Mouse (Mus musculus) intestine, embryonic 14.5 days (tissue): ENCODE results near the gene Sos2. TPM values are rescaled to one million over a fixed set of nuclear protein-coding genes. Genes with fewer than 3 reads are reported as not detected.
A peak's percentile ranks its signal among the peaks of the same experiment; 100 is the strongest.
"Not testable (repeated sequence)": the region's sequence is repeated elsewhere in the genome, so short reads cannot be mapped to it uniquely, and the experiment has no call there.

ENCODE experiments used
- ATAC-seq: fragments of 200-750 bp; cut with Nextera tagmentation; replicated peaks from 2 replicates; pipeline ENCODE4 v1.8.0; 2017; ENCODE audit warnings: low read depth, moderate number of reproducible peaks, moderate TSS enrichment, moderate library complexity; ENCODE audit not compliant: low FRiP score, low TSS enrichment
- DNase-seq: peaks from one replicate; pipeline ENCODE4 v3.0.0-alpha.2; 2018; ENCODE audit warnings: low spot score
- H3K27ac ChIP-seq: fragments of 300-500 bp; sonication (generic); 2 replicates; pipeline ENCODE4 v1.5.1; 2014; ENCODE audit warnings: low read depth, mild to moderate bottlenecking, control low read depth
- H3K27me3 ChIP-seq: fragments of 300-500 bp; sonication (generic); replicated peaks from 2 replicates; pipeline ENCODE4 v1.6.1; 2014; ENCODE audit warnings: low read length, control low read depth; ENCODE audit not compliant: control insufficient read depth, insufficient read depth
- H3K36me3 ChIP-seq: fragments of 300-500 bp; sonication (generic); 2 replicates; pipeline ENCODE4 v1.6.1; 2014; ENCODE audit warnings: low read length, control low read depth; ENCODE audit not compliant: control insufficient read depth, insufficient read depth
- H3K4me1 ChIP-seq: fragments of 300-500 bp; sonication (generic); replicated peaks from 2 replicates; pipeline ENCODE4 v1.6.1; 2014; ENCODE audit warnings: low read length, control low read depth, mixed read lengths; ENCODE audit not compliant: control insufficient read depth, insufficient read depth
- H3K4me2 ChIP-seq: fragments of 300-500 bp; sonication (generic); 2 replicates; pipeline ENCODE4 v1.6.1; 2014; ENCODE audit warnings: low read length
- H3K4me3 ChIP-seq: fragments of 300-500 bp; sonication (generic); 2 replicates; pipeline ENCODE4 v1.5.1; 2014; ENCODE audit warnings: low read depth, low read length, control low read depth, mixed read lengths
- H3K9ac ChIP-seq: fragments of 300-500 bp; sonication (generic); 2 replicates; pipeline ENCODE4 v1.6.1; 2014; ENCODE audit warnings: mild to moderate bottlenecking, low read length
- H3K9me3 ChIP-seq: fragments of 300-500 bp; sonication (generic); 2 replicates; pipeline ENCODE4 v1.6.1; 2016; ENCODE audit warnings: low read length, control low read depth; ENCODE audit not compliant: control insufficient read depth
- WGBS: fragments of 180-500 bp; shearing (Covaris S2); extraction: QIAGEN DNeasy Blood & Tissue Kit; methylation state at CpG from one replicate; pipeline ENCODE4 v1.1.7; 2014; 5-methylcytosine and 5-hydroxymethylcytosine counted together
- polyA plus RNA-seq: library from polyadenylated mRNA; unstranded; fragments of >200 nt; fragmentation: Nextera tagmentation; extraction: Ambion mirVana; gene quantifications from 2 replicates; pipeline ENCODE4 v1.2.1, GENCODE M21; 2014

Gene Sos2
- polyA plus RNA-seq, 1 experiment from 2014 or later: 10.6 TPM

DNA sequence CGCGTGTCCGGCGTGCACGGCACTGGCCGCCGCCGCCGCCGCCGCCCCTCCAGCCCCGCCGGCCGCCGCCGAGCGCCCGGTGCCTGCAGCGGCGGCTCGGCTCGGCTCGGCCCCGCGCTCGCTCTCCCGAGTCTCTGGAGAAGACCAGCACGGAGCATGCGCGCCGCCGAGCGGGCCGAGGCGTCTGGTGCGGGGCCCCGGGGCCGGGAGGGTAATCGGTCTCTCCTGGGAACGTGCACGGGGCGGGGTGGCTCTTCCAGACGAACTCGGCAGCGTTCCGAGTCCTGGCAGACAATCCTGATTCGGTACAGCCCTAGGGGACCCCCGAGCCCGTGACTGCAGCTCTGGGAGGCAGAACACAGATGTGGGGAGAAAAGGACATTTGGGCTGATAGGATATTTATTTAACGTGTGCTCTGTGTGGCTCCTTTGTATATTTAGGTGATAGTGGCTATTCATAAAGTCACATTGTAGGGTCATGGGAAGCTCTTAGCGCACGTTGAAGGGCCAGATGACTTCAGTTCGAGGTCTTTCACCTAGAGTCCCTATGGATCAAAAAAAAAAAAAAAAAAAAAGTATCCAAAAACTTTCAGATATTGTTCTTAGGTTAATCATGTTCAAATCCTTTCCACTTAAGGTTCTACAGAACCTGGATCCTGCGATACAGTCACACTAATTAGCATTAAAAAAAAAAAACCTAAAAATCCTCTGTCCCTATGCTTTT, 574 bp upstream of the Sos2 start:
- H3K4me2 ChIP-seq: peak overlapping the region; percentile 48
- H3K9ac ChIP-seq: peak overlapping the region; percentile 97
- DNase-seq (peak; percentile 86), ATAC-seq (peak; percentile 88)
- peak overlapping the region; percentile 97 for H3K27ac ChIP-seq
- no peaks in the 10 kb centered on the region for H3K9me3 ChIP-seq
- no peaks in the 10 kb centered on the region for H3K27me3 ChIP-seq
- H3K4me1 ChIP-seq: peaks cover 17% of the 10 kb centered on the region
- under 1% methylated on average over 50 of the region's 54 CpGs for WGBS
- peak overlapping the region; percentile 91 for H3K4me3 ChIP-seq
- no peaks in the 10 kb centered on the region for H3K36me3 ChIP-seq

DNA sequence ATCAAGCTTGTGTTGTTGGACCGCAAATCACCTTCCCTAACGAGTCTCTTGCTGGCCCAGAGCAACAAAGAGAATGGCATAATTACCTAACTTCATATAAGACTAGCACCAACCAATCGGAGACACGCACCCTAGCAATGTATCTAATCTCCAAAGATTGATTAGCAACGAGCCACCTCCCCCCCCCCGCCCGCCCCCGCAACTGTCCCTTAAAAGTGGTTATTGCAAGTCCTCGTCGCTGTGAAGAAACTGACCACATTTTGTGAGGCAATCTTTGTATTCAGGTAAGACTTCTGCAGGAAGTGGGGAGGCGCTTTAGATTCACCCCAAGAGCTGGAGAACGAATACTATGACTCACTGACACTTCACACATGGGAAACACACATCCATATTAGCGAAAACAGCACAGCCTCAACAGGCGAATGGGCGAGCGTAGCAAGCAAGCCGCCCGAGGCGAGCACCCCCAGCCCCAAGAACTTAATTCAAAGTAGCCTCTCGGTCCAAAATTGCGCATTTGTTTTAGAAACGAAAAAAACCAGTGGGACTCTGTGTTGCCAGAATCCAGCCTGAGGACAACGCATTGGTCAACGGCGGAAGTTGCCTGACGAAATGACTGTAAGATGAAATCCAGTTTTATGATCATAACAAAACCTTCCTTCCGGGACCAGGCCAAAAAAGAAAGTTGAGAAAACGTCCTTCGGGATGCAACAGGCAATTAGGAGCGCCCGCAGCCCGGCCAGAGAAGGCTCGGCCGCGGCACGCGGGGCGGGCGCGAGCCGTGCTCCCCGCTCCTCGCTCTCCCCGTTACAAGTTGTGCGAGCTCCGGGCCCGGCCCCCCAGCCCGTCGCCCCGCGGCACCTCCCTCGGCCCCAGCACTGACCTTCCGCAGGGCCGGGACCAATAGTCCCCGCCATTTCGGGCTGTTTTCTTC, 752 bp downstream of the Sos2 start:
- DNase-seq (peak; percentile 82), ATAC-seq (peak; percentile 9; the same call in 1 of the 2 replicates)
- 1% methylated on average over 53 of the region's 56 CpGs for WGBS
- Histone ChIP-seq H3K4me3 (peak overlapping the region; percentile 91), H3K4me2 (peak overlapping the region; percentile 78), H3K4me1 (peaks cover 17% of the 10 kb centered on the region), H3K27ac (peak overlapping the region; percentile 97), H3K9me3 (no peaks in the 10 kb centered on the region), H3K36me3 (no peaks in the 10 kb centered on the region), H3K9ac (peak overlapping the region; percentile 97), H3K27me3 (no peaks in the 10 kb centered on the region)

DNA sequence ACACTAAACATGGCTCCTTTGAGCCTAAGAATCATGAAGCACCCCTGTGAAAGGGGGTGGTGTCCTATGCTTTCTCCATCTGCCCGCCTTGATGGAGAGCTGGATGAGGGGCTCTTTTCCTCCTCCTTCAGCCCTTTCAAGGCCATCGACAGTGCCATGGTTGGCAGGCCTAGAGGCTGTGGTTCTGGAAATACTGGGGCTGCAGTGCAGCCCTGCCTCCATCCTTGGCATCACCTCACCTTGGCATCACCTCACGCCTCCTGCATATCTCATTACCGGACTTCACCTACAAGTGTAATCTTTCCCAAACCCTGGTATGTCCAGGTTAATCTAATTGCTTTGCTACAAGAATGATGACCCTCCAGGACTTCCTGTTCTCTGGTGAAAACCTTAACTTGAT, 5.5 kb downstream of the Sos2 start:
- Histone ChIP-seq H3K27ac (no peak overlapping the region), H3K9ac (no peak overlapping the region), H3K4me1 (peaks cover 14% of the 10 kb centered on the region), H3K9me3 (no peaks in the 10 kb centered on the region), H3K36me3 (no peaks in the 10 kb centered on the region), H3K27me3 (no peaks in the 10 kb centered on the region), H3K4me3 (no peak overlapping the region), H3K4me2 (no peak overlapping the region)
- 79% methylated on average over 4 of the region's 4 CpGs for WGBS
- ATAC-seq: no peak
- DNase-seq: no peak

DNA sequence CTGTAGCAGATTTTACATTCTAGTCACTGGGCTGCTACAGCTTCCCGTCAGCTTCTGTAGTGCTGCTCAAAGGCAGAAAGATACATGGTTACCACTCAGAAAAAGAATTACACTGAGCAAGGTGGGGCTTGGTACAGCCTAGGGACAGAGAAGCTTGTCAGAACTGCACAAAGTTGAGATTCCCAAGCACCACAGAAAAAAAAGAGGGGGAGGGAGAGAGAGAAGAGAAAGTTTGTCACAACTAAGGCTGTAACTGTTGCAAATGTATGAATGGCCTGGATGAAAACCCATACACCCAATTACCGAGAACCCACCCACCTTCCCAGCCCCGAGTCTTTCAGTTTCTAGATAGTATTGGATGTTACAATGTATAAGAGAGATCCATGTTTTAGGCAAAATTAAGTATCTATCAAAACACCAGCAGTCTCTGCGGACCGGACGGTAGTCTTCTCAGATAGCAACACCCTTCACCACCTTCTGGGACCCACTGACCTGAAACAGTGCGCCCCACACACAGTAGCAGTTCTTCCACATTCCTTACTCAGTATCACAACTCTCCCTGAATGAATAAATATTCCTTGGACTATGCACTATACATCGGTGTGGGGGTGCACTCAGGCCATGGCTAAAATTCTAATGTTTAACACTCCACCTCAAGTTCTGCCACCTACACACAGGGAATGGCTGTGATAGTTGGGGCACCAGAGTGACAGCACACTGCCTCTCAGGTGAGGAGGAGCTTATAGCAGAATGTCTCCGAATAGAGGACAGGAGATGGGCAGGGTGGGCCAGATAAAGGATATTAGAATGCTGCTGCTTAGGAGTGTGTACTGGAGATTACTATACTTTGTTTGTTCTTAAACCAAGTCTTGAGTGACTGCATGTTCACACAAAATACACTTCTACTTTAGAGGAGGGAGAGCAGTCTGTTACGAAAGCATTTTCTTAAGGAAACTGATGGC, 6.8 kb downstream of the Sos2 start:
- Histone ChIP-seq H3K4me1 (peaks cover 8% of the 10 kb centered on the region), H3K4me2 (no peak overlapping the region), H3K36me3 (no peaks in the 10 kb centered on the region), H3K27me3 (no peaks in the 10 kb centered on the region), H3K9me3 (no peaks in the 10 kb centered on the region), H3K9ac (no peak overlapping the region), H3K4me3 (no peak overlapping the region), H3K27ac (no peak overlapping the region)
- DNase-seq (no peak), ATAC-seq (no peak)
- WGBS: 81% methylated on average over 10 of the region's 10 CpGs

DNA sequence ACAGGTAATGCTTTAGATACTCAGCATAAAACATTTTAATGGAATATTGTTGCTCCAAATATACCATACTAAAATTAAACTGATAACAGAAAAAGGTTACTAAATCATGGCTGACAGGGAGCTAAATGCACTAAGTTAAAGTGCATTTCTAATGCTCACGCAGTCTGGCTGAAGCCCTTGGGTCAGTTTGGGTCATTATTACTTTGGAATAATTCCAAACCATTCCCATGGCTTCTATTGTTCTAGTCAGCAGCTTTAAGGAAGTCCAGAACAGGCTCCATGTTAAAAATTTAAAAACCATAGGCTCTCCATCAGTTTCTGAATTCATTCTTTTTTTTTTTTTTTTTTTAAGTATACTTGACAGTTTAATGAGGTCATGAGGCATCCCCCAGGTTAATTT, 7.5 kb downstream of the Sos2 start:
- 52% methylated on average over 1 of the region's 1 CpGs for WGBS
- Histone ChIP-seq H3K27ac (no peak overlapping the region), H3K36me3 (no peaks in the 10 kb centered on the region), H3K4me3 (no peak overlapping the region), H3K27me3 (no peaks in the 10 kb centered on the region), H3K9ac (no peak overlapping the region), H3K4me2 (no peak overlapping the region), H3K4me1 (peaks cover 6% of the 10 kb centered on the region; the same call in 1 of the 2 replicates), H3K9me3 (no peaks in the 10 kb centered on the region)
- ATAC-seq (no peak), DNase-seq (no peak)

DNA sequence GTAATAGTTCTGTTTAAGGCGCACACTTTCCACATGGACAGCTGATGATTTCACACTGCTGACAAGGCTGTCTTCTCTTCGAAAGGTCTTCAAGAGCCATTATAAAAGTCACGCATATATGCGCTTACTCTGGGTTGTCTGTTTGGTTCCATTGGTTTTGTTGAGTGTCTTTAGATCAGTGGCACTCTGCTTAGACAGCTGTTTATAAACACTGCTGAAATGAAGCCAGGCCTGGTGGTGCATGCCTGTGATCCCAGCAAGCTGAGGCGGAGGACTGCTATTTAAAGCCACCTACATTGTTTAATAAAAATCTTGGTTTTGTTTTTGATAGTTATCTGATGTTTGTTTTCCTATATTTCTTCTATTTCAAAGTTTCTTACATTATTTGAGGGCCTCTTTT, 14.9 kb downstream of the Sos2 start:
- Histone ChIP-seq H3K27me3 (no peaks in the 10 kb centered on the region), H3K4me3 (no peak overlapping the region), H3K9me3 (no peaks in the 10 kb centered on the region), H3K9ac (no peak overlapping the region), H3K4me2 (no peak overlapping the region), H3K4me1 (no peaks in the 10 kb centered on the region), H3K27ac (no peak overlapping the region), H3K36me3 (no peaks in the 10 kb centered on the region)
- WGBS: 56% methylated on average over 5 of the region's 5 CpGs
- DNase-seq (no peak), ATAC-seq (no peak)

DNA sequence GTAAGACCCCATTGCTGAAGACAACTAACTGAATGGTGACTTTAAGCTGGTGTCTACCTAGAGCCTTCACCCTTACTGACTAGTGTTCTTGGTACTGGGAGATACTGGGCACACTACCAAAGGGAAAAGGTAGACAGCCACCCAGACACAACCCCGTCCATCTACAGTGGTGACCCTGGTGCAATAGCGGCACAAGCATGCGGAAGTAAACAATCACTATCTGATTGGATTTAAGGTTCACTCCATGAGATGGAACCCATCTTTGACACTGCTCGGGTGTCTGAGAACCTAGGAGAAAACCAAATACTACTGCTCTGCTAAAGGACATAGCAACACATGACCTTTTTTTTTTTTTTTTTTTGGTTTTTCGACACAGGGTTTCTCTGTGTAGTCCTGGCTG, 20.0 kb downstream of the Sos2 start:
- H3K27ac ChIP-seq: no peak overlapping the region
- no peaks in the 10 kb centered on the region for H3K9me3 ChIP-seq
- no peaks in the 10 kb centered on the region for H3K4me1 ChIP-seq
- WGBS: 91% methylated on average over 5 of the region's 5 CpGs
- DNase-seq (no peak), ATAC-seq (no peak)
- no peak overlapping the region for H3K4me3 ChIP-seq
- no peaks in the 10 kb centered on the region for H3K36me3 ChIP-seq
- H3K4me2 ChIP-seq: no peak overlapping the region
- no peaks in the 10 kb centered on the region for H3K27me3 ChIP-seq
- H3K9ac ChIP-seq: no peak overlapping the region

DNA sequence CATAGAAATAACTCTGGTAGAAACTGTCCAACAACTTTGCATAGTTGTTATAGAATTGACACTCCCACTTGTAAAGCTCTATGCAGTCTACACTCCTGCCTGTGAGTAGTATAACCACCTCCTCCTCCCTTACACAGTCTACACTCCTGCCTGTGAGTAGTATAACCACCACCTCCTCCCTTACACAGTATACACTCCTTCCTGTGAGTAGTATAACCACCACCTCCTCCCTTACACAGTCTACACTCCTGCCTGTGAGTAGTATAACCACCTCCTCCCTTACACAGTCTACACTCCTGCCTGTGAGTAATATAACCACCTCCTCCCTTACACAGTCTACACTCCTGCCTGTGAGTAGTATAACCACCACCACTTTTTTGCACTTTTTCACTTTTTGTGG, 27.7 kb downstream of the Sos2 start:
- H3K27me3 ChIP-seq, H3K9me3 ChIP-seq, H3K27ac ChIP-seq, H3K4me1 ChIP-seq, H3K4me2 ChIP-seq, H3K4me3 ChIP-seq, H3K9ac ChIP-seq: not testable (repeated sequence)
- DNase-seq (peak; percentile 60), ATAC-seq (peak; percentile 81; the same call in 1 of the 2 replicates)
- peaks cover 23% of the 10 kb centered on the region for H3K36me3 ChIP-seq
